Mouse (Mus musculus) lung, adult 2 months (tissue): ENCODE data around the gene Adamts12.

Experiments used
- CTCF ChIP-seq: fragments of 200-500 bp; IDR thresholded peaks from 2 replicates; pipeline ENCODE4 v1.5.1; 2011; ENCODE audit warnings: mild to moderate bottlenecking, low read length, control low read depth; ENCODE audit not compliant: insufficient read depth
- POLR2A ChIP-seq: fragments of 200-500 bp; IDR thresholded peaks from 2 replicates; pipeline ENCODE4 v1.6.1; 2011; ENCODE audit warnings: low read depth, mild to moderate bottlenecking, control low read depth, low read length, borderline replicate concordance; ENCODE audit errors: extremely low read depth

DNA sequence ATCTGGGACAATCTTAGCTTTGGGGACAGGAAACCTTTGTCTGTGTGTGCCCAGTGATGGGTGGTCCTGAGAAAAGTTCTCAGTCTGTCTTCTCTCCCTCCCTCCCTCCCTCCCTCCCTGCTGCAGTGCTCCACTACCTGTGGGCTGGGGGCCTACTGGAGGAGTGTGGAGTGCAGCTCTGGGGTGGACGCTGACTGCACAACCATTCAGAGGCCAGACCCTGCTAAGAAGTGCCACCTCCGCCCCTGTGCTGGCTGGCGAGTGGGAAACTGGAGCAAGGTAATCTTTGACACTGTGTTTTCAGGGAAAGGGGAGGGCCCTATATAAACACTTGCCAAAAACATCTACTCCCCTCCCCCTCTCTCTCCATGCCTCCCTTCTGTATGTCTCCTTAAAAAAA lies 252.5 kb downstream of the Adamts12 start:
- TF ChIP-seq CTCF (no peak), POLR2A (no peak)
